Mouse (Mus musculus) spleen, adult 2 months (tissue): ENCODE results near the gene Nmt1.

ENCODE experiments used
- CTCF ChIP-seq: fragments of 200-500 bp; IDR thresholded peaks from 2 replicates; pipeline ENCODE4 v1.5.1; 2011; ENCODE audit warnings: mild to moderate bottlenecking, inconsistent platforms; ENCODE audit not compliant: insufficient read depth, insufficient read length, insufficient replicate concordance; ENCODE audit errors: extremely low read depth
- POLR2A ChIP-seq: fragments of 200-500 bp; IDR thresholded peaks from 2 replicates; pipeline ENCODE4 v1.6.1; 2011; ENCODE audit warnings: low read depth, low read length, inconsistent platforms

GRCm38 (mm10) chr11:103113005-103113404, 85.0 kb downstream of the Nmt1 start:
- TF ChIP-seq CTCF (no peak), POLR2A (no peak)
